13 mouse cellular contexts compared by ENCODE assay signal in the genomic region with DNA sequence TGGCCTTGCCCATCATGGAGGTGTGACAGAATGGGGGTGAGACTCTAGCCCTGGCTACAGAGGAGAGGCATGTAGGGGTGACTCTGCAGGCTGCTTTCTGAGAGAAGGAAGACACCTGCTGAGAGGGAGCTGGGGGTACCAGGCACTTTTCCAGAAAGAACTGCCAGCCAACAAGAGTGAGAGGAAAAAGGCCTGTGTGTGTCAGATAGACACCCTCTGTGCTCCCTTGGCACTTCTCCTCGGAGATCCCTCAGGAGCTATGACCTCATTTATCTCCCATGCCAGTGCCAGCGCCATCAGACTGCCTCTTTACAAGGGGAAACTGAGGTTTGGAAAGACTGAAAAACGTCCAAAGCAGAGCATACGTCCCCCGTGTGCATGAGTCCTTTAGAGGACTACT.
DNase-seq lines count a peak whose midpoint lies in the region; TF ChIP-seq lines count a peak whose summit lies in the region.
"Had no signal": no experiment of that assay in that cellular context is flagged by ENCODE, and none has a peak within 500 bp of the region (broad histone marks: within the 10 kb centered on the region; RNA-seq: fewer than 3 reads in every experiment).

No protein-coding gene starts in this region.

- no peak for TF ChIP-seq CTCF in layer of hippocampus, adult 2 months (conservative IDR thresholded peaks at IDR 0.05)
- no peak for TF ChIP-seq CTCF in cortical plate, adult 2 months (IDR thresholded peaks at IDR 0.05; ENCODE audit: extremely low read depth, insufficient read depth, low read length)

- 48% methylated on average over 5 of the region's 5 CpGs for WGBS in heart, embryonic 10.5 days

- DNase-seq in heart, embryonic 10.5 days (ENCODE audit: low spot score) = no peak
- DNase-seq in heart, postnatal 10 days = no peak
- DNase-seq in layer of hippocampus, adult 2 months (ENCODE audit: low spot score in 2 of 2) = no peak
- no peak for DNase-seq in layer of hippocampus, postnatal 36 days
- DNase-seq in brain, adult 2 months (ENCODE audit: low read depth, low spot score) = peak; percentile 78
- DNase-seq in urinary bladder, adult 18-20 months (ENCODE audit: low spot score in 2 of 2) = no peak
- DNase-seq: lung, postnatal 10 days; right cerebral cortex, postnatal 14 days; thymus, postnatal 14 days had no signal

- intact Hi-C loops in heart, postnatal 10 days (cut with DNase I) = no loop called here

- no peak for TF ChIP-seq POLR2A in cortical plate, adult 2 months (IDR thresholded peaks at IDR 0.05; ENCODE audit: extremely low read depth, insufficient read depth, low read length)

- no peaks in the 10 kb centered on the region for H3K36me3 ChIP-seq in heart, embryonic 10.5 days
- H3K36me3 ChIP-seq: liver, embryonic 12.5 days had no signal

- H3K4me3 ChIP-seq in heart, embryonic 10.5 days = no peak overlapping the region
- H3K4me3 ChIP-seq in layer of hippocampus, adult 2 months = no peak overlapping the region
- H3K4me3 ChIP-seq in cortical plate, adult 2 months (ENCODE audit: insufficient read depth, low read length) = no peak overlapping the region
- H3K4me3 ChIP-seq: liver, embryonic 12.5 days; myocyte had no signal

- H3K27me3 ChIP-seq in heart, embryonic 10.5 days (ENCODE audit: insufficient read depth, poor library complexity, severe bottlenecking) = peaks cover 8% of the 10 kb centered on the region; the same call in 1 of the 2 replicates
- H3K27me3 ChIP-seq: CH12.LX had no signal

- peak overlapping the region; percentile 47; the same call in 1 of the 2 replicates for H3K27ac ChIP-seq in heart, embryonic 10.5 days
- peak overlapping the region; percentile 49 for H3K27ac ChIP-seq in layer of hippocampus, adult 2 months
- H3K27ac ChIP-seq in cortical plate, adult 2 months (ENCODE audit: insufficient read depth, low read length) = 0 out of 2 replicates have a peak overlapping the region, but pooled peaks have one; percentile 21
- H3K27ac ChIP-seq: liver, embryonic 12.5 days had no signal

- no peaks in the 10 kb centered on the region for H3K9me3 ChIP-seq in heart, embryonic 10.5 days
- H3K9me3 ChIP-seq: liver, embryonic 12.5 days had no signal

- H3K4me1 ChIP-seq in heart, embryonic 10.5 days = peaks cover 95% of the 10 kb centered on the region
- H3K4me1 ChIP-seq in cortical plate, adult 2 months (ENCODE audit: control insufficient read depth, insufficient read depth, low read length) = peaks cover 4% of the 10 kb centered on the region; the same call in 1 of the 2 replicates
